Mouse (Mus musculus) forebrain, embryonic 15.5 days (tissue): ENCODE measurements around the gene Paqr6. TPM values are rescaled to one million over a fixed set of nuclear protein-coding genes. Genes with fewer than 3 reads are reported as not detected.
"Not testable (repeated sequence)": the region's sequence is repeated elsewhere in the genome, so short reads cannot be mapped to it uniquely, and the experiment has no call there.

Experiments used
- ATAC-seq: fragments of 200-750 bp; cut with Nextera tagmentation; replicated peaks from 2 replicates; pipeline ENCODE4 v1.8.0; 2017; ENCODE audit warnings: mild to moderate bottlenecking, moderate TSS enrichment, moderate library complexity
- H3K27ac ChIP-seq: fragments of 300-500 bp; sonication (generic); replicated peaks from 2 replicates; pipeline ENCODE4 v1.5.1; 2015; ENCODE audit warnings: mild to moderate bottlenecking, inconsistent platforms
- H3K27me3 ChIP-seq: fragments of 300-500 bp; sonication (generic); 2 replicates; pipeline ENCODE4 v1.6.1; 2015; ENCODE audit warnings: inconsistent platforms
- H3K36me3 ChIP-seq: fragments of 300-500 bp; sonication (generic); 2 replicates; pipeline ENCODE4 v1.6.1; 2015; ENCODE audit warnings: mild to moderate bottlenecking, inconsistent platforms
- H3K4me1 ChIP-seq: fragments of 300-500 bp; sonication (generic); 2 replicates; pipeline ENCODE4 v1.6.1; 2015; ENCODE audit warnings: inconsistent platforms
- H3K4me2 ChIP-seq: fragments of 300-500 bp; sonication (generic); replicated peaks from 2 replicates; pipeline ENCODE4 v1.6.1; 2015; ENCODE audit warnings: mild to moderate bottlenecking, inconsistent platforms
- H3K4me3 ChIP-seq: fragments of 300-500 bp; sonication (generic); 2 replicates; pipeline ENCODE4 v1.5.1; 2015; ENCODE audit warnings: mild to moderate bottlenecking, inconsistent platforms
- H3K9ac ChIP-seq: fragments of 300-500 bp; sonication (generic); replicated peaks from 2 replicates; pipeline ENCODE4 v1.6.1; 2015; ENCODE audit warnings: mild to moderate bottlenecking, inconsistent platforms
- H3K9me3 ChIP-seq: fragments of 300-500 bp; sonication (generic); 2 replicates; pipeline ENCODE4 v1.6.1; 2016; ENCODE audit warnings: inconsistent platforms
- WGBS: fragments of 180-500 bp; shearing (Covaris S2); methylation state at CpG from one replicate; pipeline ENCODE4 v1.1.7; 2015; ENCODE audit warnings: mixed read lengths; 5-methylcytosine and 5-hydroxymethylcytosine counted together
- polyA plus RNA-seq: library from polyadenylated mRNA; unstranded; fragments of >200 nt; fragmentation: Nextera tagmentation; extraction: Ambion mirVana; gene quantifications from 2 replicates; pipeline ENCODE4 v1.2.1, GENCODE M21; 2015

Paqr6 gene
- polyA plus RNA-seq, 1 experiment from 2014 or later, result 0.94 TPM

DNA sequence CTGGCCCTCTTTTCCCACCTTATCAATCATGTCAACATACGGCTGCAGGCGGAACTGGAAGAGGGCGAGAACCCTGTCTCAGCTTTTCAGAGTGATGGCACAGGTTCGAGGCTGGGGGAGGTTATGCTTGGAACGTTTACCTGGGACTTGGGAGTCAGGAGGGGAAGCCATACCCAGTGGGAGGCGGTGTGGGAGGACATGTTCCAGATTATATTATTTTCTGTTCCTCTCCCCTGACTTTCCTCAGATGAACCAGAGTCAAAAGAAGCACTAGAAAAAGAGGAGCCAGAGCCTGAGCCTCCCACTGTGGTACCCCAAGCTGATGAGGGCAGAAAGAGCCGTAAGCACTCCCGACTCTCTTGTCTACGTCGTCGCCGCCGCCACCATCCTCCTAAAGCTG, 13.7 kb upstream of the Paqr6 start:
- H3K27me3 ChIP-seq, result no peaks in the 10 kb centered on the region
- 95% methylated on average over 13 of the region's 13 CpGs for WGBS

GRCm38 (mm10) chr3:88352907-88353306, 11.5 kb upstream of the Paqr6 start:
- 97% methylated on average over 9 of the region's 9 CpGs for WGBS
- no peak for ATAC-seq
- Histone ChIP-seq H3K4me3 (no peak overlapping the region), H3K4me2 (no peak overlapping the region), H3K4me1 (no peaks in the 10 kb centered on the region), H3K27me3 (no peaks in the 10 kb centered on the region), H3K9ac (no peak overlapping the region), H3K36me3 (peaks cover 94% of the 10 kb centered on the region), H3K27ac (no peak overlapping the region), H3K9me3 (no peaks in the 10 kb centered on the region)

More for the DNA sequence above, 13.7 kb upstream of the Paqr6 start:
- no peak overlapping the region for H3K4me2 ChIP-seq
- no peak overlapping the region for H3K9ac ChIP-seq
- no peaks in the 10 kb centered on the region for H3K4me1 ChIP-seq
- H3K27ac ChIP-seq, result no peak overlapping the region
- no peak for ATAC-seq
- no peak overlapping the region for H3K4me3 ChIP-seq
- H3K9me3 ChIP-seq, result no peaks in the 10 kb centered on the region
- peaks cover 97% of the 10 kb centered on the region for H3K36me3 ChIP-seq

- Histone ChIP-seq H3K27ac (no peak overlapping the region), H3K9ac (no peak overlapping the region), H3K4me2 (no peak overlapping the region), H3K4me1 (no peaks in the 10 kb centered on the region), H3K27me3 (no peaks in the 10 kb centered on the region), H3K36me3 (peaks cover 95% of the 10 kb centered on the region), H3K9me3 (no peaks in the 10 kb centered on the region), H3K4me3 (no peak overlapping the region)
- WGBS, result 95% methylated on average over 8 of the region's 8 CpGs
- no peak for ATAC-seq
Measured at GRCm38 (mm10) chr3:88354396-88355165, 9.8 kb upstream of the Paqr6 start.

DNA sequence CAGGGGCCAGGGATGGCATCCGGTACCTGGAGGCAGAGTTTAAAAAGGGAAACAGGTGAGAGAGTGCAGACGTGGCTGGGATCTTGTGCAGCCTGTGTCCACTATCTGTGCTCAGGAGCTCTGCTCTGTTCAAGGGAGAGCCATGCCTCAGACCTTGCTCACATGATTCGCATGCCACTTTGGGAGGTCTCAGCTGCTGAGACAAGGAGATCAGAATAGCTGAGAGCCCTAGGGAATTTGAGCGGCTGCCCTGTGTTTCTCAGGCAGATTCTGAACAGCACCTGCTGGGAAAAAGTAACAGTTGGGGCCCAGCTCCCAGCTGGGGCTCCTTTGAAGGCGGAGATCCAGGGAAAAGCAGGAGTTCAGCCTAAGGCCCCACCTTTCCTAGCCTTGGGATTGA, 4.8 kb upstream of the Paqr6 start:
- Histone ChIP-seq H3K27ac (no peak overlapping the region), H3K9ac (no peak overlapping the region), H3K9me3 (no peaks in the 10 kb centered on the region), H3K36me3 (peaks cover 74% of the 10 kb centered on the region), H3K4me1 (no peaks in the 10 kb centered on the region), H3K4me3 (no peak overlapping the region), H3K27me3 (no peaks in the 10 kb centered on the region), H3K4me2 (no peak overlapping the region)
- no peak for ATAC-seq
- WGBS, result 76% methylated on average over 5 of the region's 5 CpGs

DNA sequence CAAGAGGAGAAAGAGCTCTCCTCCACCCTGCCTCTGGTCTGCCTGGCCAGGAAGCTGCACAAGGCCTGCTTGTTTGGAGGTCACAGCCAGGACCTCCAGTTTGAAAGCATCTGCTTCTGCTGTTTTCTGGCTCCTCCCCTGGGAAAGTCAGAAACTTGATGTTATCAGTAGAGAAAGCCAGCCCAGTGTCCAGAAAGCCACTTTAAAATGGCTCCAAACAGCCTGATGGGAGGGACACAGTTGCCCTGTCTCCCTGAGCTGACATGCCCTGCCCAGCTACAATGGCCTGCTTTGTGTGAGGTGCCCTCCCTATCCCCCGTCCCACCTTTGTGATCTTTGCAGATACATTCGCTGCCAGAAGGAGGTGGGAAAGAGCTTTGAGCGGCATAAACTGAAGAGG, 4.4 kb upstream of the Paqr6 start:
- 66% methylated on average over 3 of the region's 3 CpGs for whole genome bisulfite sequencing

DNA sequence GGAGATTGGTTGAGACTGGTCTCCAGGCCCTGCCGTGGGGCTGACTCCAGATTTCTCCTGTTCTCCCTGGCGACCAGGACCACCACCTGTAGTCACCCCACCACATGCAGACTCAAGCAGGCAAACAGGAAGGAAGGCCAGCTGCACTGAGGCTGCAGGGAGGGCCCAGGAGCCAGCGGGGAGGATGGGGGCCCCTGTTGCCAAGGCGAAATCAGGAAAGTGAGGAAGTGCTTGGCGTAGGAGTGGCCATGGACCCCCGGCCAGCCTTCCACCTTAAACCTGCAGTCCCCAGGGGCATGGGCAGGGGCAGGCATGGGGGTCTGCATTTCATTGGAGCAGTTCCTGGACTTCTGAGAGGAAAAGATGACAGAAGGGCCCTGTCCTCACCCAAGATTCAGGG, 3.3 kb upstream of the Paqr6 start:
- WGBS, result 80% methylated on average over 6 of the region's 6 CpGs
- Histone ChIP-seq H3K27ac (no peak overlapping the region), H3K27me3 (peaks cover 8% of the 10 kb centered on the region; the same call in 1 of the 2 replicates), H3K9me3 (no peaks in the 10 kb centered on the region), H3K36me3 (peaks cover 59% of the 10 kb centered on the region), H3K4me3 (no peak overlapping the region), H3K4me1 (no peaks in the 10 kb centered on the region), H3K9ac (no peak overlapping the region), H3K4me2 (no peak overlapping the region)
- ATAC-seq, result no peak

More for the DNA sequence above, 4.4 kb upstream of the Paqr6 start:
- ATAC-seq, result no peak
- Histone ChIP-seq H3K27ac (no peak overlapping the region), H3K4me3 (no peak overlapping the region), H3K36me3 (peaks cover 70% of the 10 kb centered on the region), H3K4me2 (no peak overlapping the region), H3K27me3 (0 out of 2 replicates have a peak, but pooled peaks cover 3% of the 10 kb centered on the region), H3K9me3 (no peaks in the 10 kb centered on the region), H3K9ac (no peak overlapping the region), H3K4me1 (no peaks in the 10 kb centered on the region)

GRCm38 (mm10) chr3:88361612-88362313, 2.6 kb upstream of the Paqr6 start:
- H3K36me3 ChIP-seq, result peaks cover 53% of the 10 kb centered on the region
- no peak overlapping the region for H3K9ac ChIP-seq
- ATAC-seq, result no peak
- H3K27me3 ChIP-seq, result peaks cover 9% of the 10 kb centered on the region; the same call in 1 of the 2 replicates
- no peak overlapping the region for H3K27ac ChIP-seq
- 93% methylated on average over 2 of the region's 2 CpGs for WGBS
- no peak overlapping the region for H3K4me3 ChIP-seq
- no peaks in the 10 kb centered on the region for H3K9me3 ChIP-seq
- H3K4me2 ChIP-seq, result no peak overlapping the region
- H3K4me1 ChIP-seq, result no peaks in the 10 kb centered on the region

GRCm38 (mm10) chr3:88363700-88364099, 684 bp upstream of the Paqr6 start:
- H3K9ac ChIP-seq, result no peak overlapping the region
- H3K9me3 ChIP-seq, result no peaks in the 10 kb centered on the region
- H3K4me1 ChIP-seq, result no peaks in the 10 kb centered on the region
- H3K4me3 ChIP-seq, result no peak overlapping the region
- no peak overlapping the region for H3K4me2 ChIP-seq
- WGBS, result 50% methylated on average over 4 of the region's 4 CpGs
- no peak overlapping the region for H3K27ac ChIP-seq
- peaks cover 9% of the 10 kb centered on the region; the same call in 1 of the 2 replicates for H3K27me3 ChIP-seq
- no peak for ATAC-seq
- peaks cover 36% of the 10 kb centered on the region for H3K36me3 ChIP-seq

DNA sequence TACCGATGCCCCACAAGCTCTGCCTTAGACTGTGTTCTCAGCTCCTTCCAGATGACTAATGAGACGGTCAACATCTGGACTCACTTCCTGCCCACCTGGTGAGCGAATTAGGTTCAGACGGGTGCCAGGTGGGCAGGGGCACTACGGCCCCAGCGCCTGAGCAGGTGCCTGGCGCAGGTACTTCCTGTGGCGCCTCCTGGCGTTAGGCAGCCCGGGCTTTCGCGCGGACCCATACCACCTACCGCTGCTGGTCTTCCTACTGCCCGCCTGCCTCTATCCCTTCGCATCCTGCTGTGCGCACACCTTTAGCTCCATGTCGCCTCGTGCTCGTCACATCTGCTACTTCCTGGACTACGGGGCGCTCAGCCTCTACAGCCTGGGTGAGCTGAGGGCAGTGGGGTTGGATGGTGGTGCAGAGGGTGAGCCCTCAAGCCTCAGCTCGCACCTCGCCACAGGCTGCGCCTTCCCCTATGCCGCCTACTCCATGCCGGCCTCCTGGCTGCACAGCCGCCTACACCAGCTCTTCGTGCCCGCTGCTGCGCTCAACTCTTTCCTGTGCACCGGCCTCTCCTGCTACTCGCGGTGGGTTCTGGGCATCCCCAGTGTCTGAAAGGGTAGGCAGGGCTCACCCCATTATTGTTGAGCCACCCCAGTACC, 1.4 kb downstream of the Paqr6 start:
- Histone ChIP-seq H3K27me3 (peaks cover 9% of the 10 kb centered on the region; the same call in 1 of the 2 replicates), H3K4me3 (no peak overlapping the region), H3K9ac (no peak overlapping the region), H3K27ac (no peak overlapping the region), H3K36me3 (peaks cover 15% of the 10 kb centered on the region), H3K9me3 (no peaks in the 10 kb centered on the region), H3K4me2 (peak overlapping the region; percentile 35; the same call in 1 of the 2 replicates), H3K4me1 (no peaks in the 10 kb centered on the region)
- WGBS, result 43% methylated on average over 34 of the region's 34 CpGs
- ATAC-seq, result no peak

- H3K4me1 ChIP-seq, H3K27me3 ChIP-seq, H3K9me3 ChIP-seq, H3K36me3 ChIP-seq: not testable (repeated sequence)
- Histone ChIP-seq H3K9ac (peak overlapping the region; percentile 43; the same call in 1 of the 2 replicates), H3K27ac (peak overlapping the region; percentile 80), H3K4me3 (peak overlapping the region; percentile 35), H3K4me2 (peak overlapping the region; percentile 35)
- peak; percentile 89 for ATAC-seq
- 2% methylated on average over 22 of the region's 22 CpGs for WGBS
Measured at GRCm38 (mm10) chr3:88366830-88367428, 2.5 kb downstream of the Paqr6 start.

GRCm38 (mm10) chr3:88367517-88367916, 3.1 kb downstream of the Paqr6 start:
- WGBS, result 45% methylated on average over 3 of the region's 7 CpGs
- H3K9ac ChIP-seq, H3K9me3 ChIP-seq, H3K36me3 ChIP-seq, H3K4me3 ChIP-seq, H3K27ac ChIP-seq, H3K4me2 ChIP-seq, H3K4me1 ChIP-seq, H3K27me3 ChIP-seq: not testable (repeated sequence)
- ATAC-seq, result 0 out of 2 replicates have a peak, but pooled peaks have one; percentile 24

DNA sequence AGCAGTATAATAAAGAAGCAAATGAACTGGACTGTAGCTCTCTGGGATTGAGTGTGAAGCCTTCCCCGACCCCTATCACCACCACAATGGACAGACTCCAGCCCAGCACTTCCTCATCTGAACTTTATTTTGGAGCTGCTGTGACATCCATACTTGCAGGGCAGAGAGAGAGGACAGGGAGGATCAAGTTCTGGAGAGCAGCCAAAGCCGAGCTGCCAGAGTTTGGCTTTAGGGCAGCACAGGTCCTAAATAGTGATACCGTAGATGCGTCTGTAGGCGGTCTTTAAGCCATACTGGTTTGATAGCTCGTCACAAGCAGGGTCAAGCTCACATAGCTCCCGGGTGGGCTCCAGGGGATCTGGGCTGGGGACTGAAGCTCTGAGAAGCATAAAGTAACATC, 4.1 kb downstream of the Paqr6 start:
- H3K9me3 ChIP-seq, H3K9ac ChIP-seq, H3K27me3 ChIP-seq, H3K27ac ChIP-seq, H3K4me3 ChIP-seq, ATAC-seq, H3K4me1 ChIP-seq, H3K4me2 ChIP-seq, H3K36me3 ChIP-seq: not testable (repeated sequence)
- 95% methylated on average over 7 of the region's 7 CpGs for WGBS
